Mouse (Mus musculus) brain, embryonic 14.5 days (tissue): ENCODE data around the gene Diras2.

Source experiments
- CTCF ChIP-seq: fragments of 200-500 bp; IDR thresholded peaks from 2 replicates; pipeline ENCODE4 v1.5.1; 2012; ENCODE audit warnings: inconsistent platforms, mild to moderate bottlenecking, moderate library complexity, borderline replicate concordance; ENCODE audit not compliant: insufficient read depth, insufficient read length; ENCODE audit errors: extremely low read depth
- POLR2A ChIP-seq: fragments of 200-500 bp; IDR thresholded peaks from 2 replicates; pipeline ENCODE4 v1.6.1; 2012; ENCODE audit warnings: mild to moderate bottlenecking, inconsistent platforms, borderline replicate concordance; ENCODE audit not compliant: poor library complexity, insufficient read depth, insufficient read length, severe bottlenecking; ENCODE audit errors: extremely low read depth

- TF ChIP-seq CTCF (no peak), POLR2A (no peak)
Observed at GRCm38 (mm10) chr13:52524313-52524712, 6.8 kb downstream of the Diras2 start.
